Mouse (Mus musculus) monocyte, adult 59 days (primary cell): ENCODE results near the gene Abracl. TPM values are rescaled to one million over a fixed set of nuclear protein-coding genes. Genes with fewer than 3 reads are reported as not detected.

Experiments used
- total RNA-seq, 2 experiments: library from RNA; stranded (reverse); gene quantifications; one replicate each; pipeline ENCODE4 v1.2.4; 2023

The Abracl gene
- total RNA-seq: 10 to 100 TPM; 80.3 to 81.0 TPM

GRCm38 (mm10) chr10:18022741-18023347 is at the start of gene Abracl:
TSS of gene Abracl (minus strand) at chr10:18023288.

GRCm38 (mm10) chr10:18055696-18056390 is 32.8 kb upstream of the Abracl start, which contains the start of gene Reps1:
TSS of gene Reps1 (plus strand) at chr10:18055861.

Other genes starting within 250 kb of the Abracl start
- gene Txlnb, start 227.1 kb downstream of the Abracl start, total RNA-seq: under 1 TPM; 0.13 to 0.18 TPM
- gene Heca, start 75.2 kb downstream of the Abracl start, total RNA-seq: 10 to 100 TPM; 51.8 to 52.9 TPM
- 10 to 100 TPM; 49.4 to 53.6 TPM for gene Reps1, start 32.6 kb upstream of the Abracl start, total RNA-seq
- gene Ect2l, start 187.6 kb upstream of the Abracl start, total RNA-seq: not detected
- 10 to 100 TPM; 10.4 to 11.3 TPM for gene Ccdc28a, start 211.7 kb upstream of the Abracl start, total RNA-seq